Mouse (Mus musculus): ENCODE measurements at regions not wholly inside any gene's neighbourhood (a gene's known extent, or its start where the extent isn't known, plus 50 kb on each side); places are given as distances from the start of the nearest gene placed in this dataset.

GRCm38 (mm10) chr11:84724080-84724479 lies 95.2 kb downstream of the Mrm1 start:
- Histone ChIP-seq H3K4me3 (no peak overlapping the region), H3K27ac (peak overlapping the region; percentile 35; the same call in 1 of the 2 replicates), H3K27me3 (ENCODE audit: insufficient read depth, poor library complexity, severe bottlenecking) (peaks cover 50% of the 10 kb centered on the region), H3K36me3 (no peaks in the 10 kb centered on the region), H3K4me1 (replicated peaks) (peaks cover 43% of the 10 kb centered on the region), H3K9me3 (no peaks in the 10 kb centered on the region)
- WGBS, result 4% methylated on average over 18 of the region's 18 CpGs
- peak; percentile 71 for DNase-seq (ENCODE audit: low spot score)

- Histone ChIP-seq H3K27ac (peak overlapping the region; percentile 13; the same call in 1 of the 2 replicates), H3K27me3 (ENCODE audit: insufficient read depth, poor library complexity, severe bottlenecking) (peaks cover 48% of the 10 kb centered on the region), H3K4me3 (no peak overlapping the region), H3K9me3 (no peaks in the 10 kb centered on the region), H3K4me1 (replicated peaks) (peaks cover 38% of the 10 kb centered on the region), H3K36me3 (no peaks in the 10 kb centered on the region)
- 64% methylated on average over 12 of the region's 12 CpGs for WGBS
- no peak for DNase-seq (ENCODE audit: low spot score)
These were observed 96.6 kb downstream of the Mrm1 start for GRCm38 (mm10) chr11:84722658-84723201.

- H3K36me3 ChIP-seq, result no peaks in the 10 kb centered on the region
- DNase-seq (ENCODE audit: low spot score), result no peak
- H3K27ac ChIP-seq, result peak overlapping the region; percentile 13; the same call in 1 of the 2 replicates
- peaks cover 38% of the 10 kb centered on the region for H3K4me1 ChIP-seq (replicated peaks)
- WGBS, result 35% methylated on average over 3 of the region's 3 CpGs
- no peak overlapping the region for H3K4me3 ChIP-seq
- H3K27me3 ChIP-seq (ENCODE audit: insufficient read depth, poor library complexity, severe bottlenecking), result peaks cover 41% of the 10 kb centered on the region
- no peaks in the 10 kb centered on the region for H3K9me3 ChIP-seq
These were observed 97.3 kb downstream of the Mrm1 start for GRCm38 (mm10) chr11:84721979-84722378.

- Histone ChIP-seq H3K27ac (no peak overlapping the region), H3K4me1 (replicated peaks) (peaks cover 32% of the 10 kb centered on the region), H3K27me3 (ENCODE audit: insufficient read depth, poor library complexity, severe bottlenecking) (peaks cover 38% of the 10 kb centered on the region), H3K9me3 (no peaks in the 10 kb centered on the region), H3K36me3 (no peaks in the 10 kb centered on the region), H3K4me3 (no peak overlapping the region)
- no peak for DNase-seq (ENCODE audit: low spot score)
- 71% methylated on average over 2 of the region's 2 CpGs for WGBS
These were observed 98.2 kb downstream of the Mrm1 start for GRCm38 (mm10) chr11:84721150-84721549.

GRCm38 (mm10) chr11:84719781-84720180 lies 99.5 kb downstream of the Mrm1 start:
- Histone ChIP-seq H3K27me3 (ENCODE audit: insufficient read depth, poor library complexity, severe bottlenecking) (peaks cover 32% of the 10 kb centered on the region), H3K27ac (no peak overlapping the region), H3K9me3 (no peaks in the 10 kb centered on the region), H3K36me3 (no peaks in the 10 kb centered on the region), H3K4me3 (no peak overlapping the region), H3K4me1 (replicated peaks) (peaks cover 23% of the 10 kb centered on the region)
- no peak for DNase-seq (ENCODE audit: low spot score)
- 83% methylated on average over 1 of the region's 1 CpGs for whole genome bisulfite sequencing

GRCm38 (mm10) chr11:84712731-84713130 lies 106.6 kb downstream of the Mrm1 start:
- H3K27me3 ChIP-seq (ENCODE audit: insufficient read depth, poor library complexity, severe bottlenecking), result peaks cover 61% of the 10 kb centered on the region
- 89% methylated on average over 6 of the region's 6 CpGs for WGBS
- peaks cover 15% of the 10 kb centered on the region for H3K4me1 ChIP-seq (replicated peaks)

GRCm38 (mm10) chr11:84711886-84712285 lies 107.4 kb downstream of the Mrm1 start:
- Histone ChIP-seq H3K4me1 (replicated peaks) (peaks cover 23% of the 10 kb centered on the region), H3K27me3 (ENCODE audit: insufficient read depth, poor library complexity, severe bottlenecking) (peaks cover 70% of the 10 kb centered on the region), H3K36me3 (no peaks in the 10 kb centered on the region), H3K27ac (0 out of 2 replicates have a peak overlapping the region, but pooled peaks have one; percentile 29), H3K9me3 (no peaks in the 10 kb centered on the region), H3K4me3 (no peak overlapping the region)
- 42% methylated on average over 6 of the region's 6 CpGs for WGBS
- DNase-seq (ENCODE audit: low spot score), result no peak

More at GRCm38 (mm10) chr11:84712731-84713130, 106.6 kb downstream of the Mrm1 start:
- H3K36me3 ChIP-seq, result no peaks in the 10 kb centered on the region
- H3K9me3 ChIP-seq, result no peaks in the 10 kb centered on the region
- H3K4me3 ChIP-seq, result no peak overlapping the region
- H3K27ac ChIP-seq, result no peak overlapping the region
- no peak for DNase-seq (ENCODE audit: low spot score)

GRCm38 (mm10) chr11:84708222-84708730 lies 111.0 kb downstream of the Mrm1 start:
- Histone ChIP-seq H3K27ac (no peak overlapping the region), H3K27me3 (ENCODE audit: insufficient read depth, poor library complexity, severe bottlenecking) (peaks cover 86% of the 10 kb centered on the region), H3K36me3 (no peaks in the 10 kb centered on the region), H3K4me3 (no peak overlapping the region), H3K4me1 (replicated peaks) (peaks cover 33% of the 10 kb centered on the region), H3K9me3 (no peaks in the 10 kb centered on the region)
- WGBS, result 82% methylated on average over 10 of the region's 10 CpGs
- DNase-seq (ENCODE audit: low spot score), result no peak

- no peak for DNase-seq (ENCODE audit: low spot score)
- WGBS, result 7% methylated on average over 10 of the region's 10 CpGs
- peaks cover 86% of the 10 kb centered on the region for H3K27me3 ChIP-seq (ENCODE audit: insufficient read depth, poor library complexity, severe bottlenecking)
- peak overlapping the region; percentile 35 for H3K27ac ChIP-seq
- 0 out of 2 replicates have a peak overlapping the region, but pooled peaks have one; percentile 13 for H3K4me3 ChIP-seq
- peaks cover 34% of the 10 kb centered on the region for H3K4me1 ChIP-seq (replicated peaks)
- H3K36me3 ChIP-seq, result no peaks in the 10 kb centered on the region
- no peaks in the 10 kb centered on the region for H3K9me3 ChIP-seq
These were observed 111.5 kb downstream of the Mrm1 start for GRCm38 (mm10) chr11:84707772-84708171.

GRCm38 (mm10) chr11:84706692-84707091 lies 112.6 kb downstream of the Mrm1 start:
- Histone ChIP-seq H3K36me3 (no peaks in the 10 kb centered on the region), H3K27me3 (ENCODE audit: insufficient read depth, poor library complexity, severe bottlenecking) (peaks cover 83% of the 10 kb centered on the region), H3K9me3 (no peaks in the 10 kb centered on the region), H3K4me3 (no peak overlapping the region), H3K27ac (0 out of 2 replicates have a peak overlapping the region, but pooled peaks have one; percentile 24), H3K4me1 (replicated peaks) (peaks cover 38% of the 10 kb centered on the region)
- 50% methylated on average over 6 of the region's 6 CpGs for WGBS
- DNase-seq (ENCODE audit: low spot score), result no peak

- Histone ChIP-seq H3K4me1 (replicated peaks) (peaks cover 33% of the 10 kb centered on the region), H3K27me3 (ENCODE audit: insufficient read depth, poor library complexity, severe bottlenecking) (peaks cover 77% of the 10 kb centered on the region), H3K9me3 (no peaks in the 10 kb centered on the region), H3K4me3 (peak overlapping the region; percentile 39), H3K36me3 (no peaks in the 10 kb centered on the region), H3K27ac (peak overlapping the region; percentile 68)
- DNase-seq (ENCODE audit: low spot score), result peak; percentile 38
- 10% methylated on average over 28 of the region's 28 CpGs for WGBS
These were observed 117.8 kb downstream of the Mrm1 start for GRCm38 (mm10) chr11:84701319-84702175.

- 41% methylated on average over 5 of the region's 5 CpGs for WGBS
- Histone ChIP-seq H3K4me1 (replicated peaks) (peaks cover 26% of the 10 kb centered on the region), H3K27ac (no peak overlapping the region), H3K4me3 (no peak overlapping the region), H3K36me3 (no peaks in the 10 kb centered on the region), H3K27me3 (ENCODE audit: insufficient read depth, poor library complexity, severe bottlenecking) (peaks cover 71% of the 10 kb centered on the region), H3K9me3 (no peaks in the 10 kb centered on the region)
- no peak for DNase-seq (ENCODE audit: low spot score)
These were observed 121.8 kb downstream of the Mrm1 start for GRCm38 (mm10) chr11:84697521-84697920.

- WGBS, result 26% methylated on average over 10 of the region's 10 CpGs
- H3K4me3 ChIP-seq, result no peak overlapping the region
- 0 out of 2 replicates have a peak, but pooled peaks cover 6% of the 10 kb centered on the region for H3K9me3 ChIP-seq
- H3K36me3 ChIP-seq, result no peaks in the 10 kb centered on the region
- peaks cover 42% of the 10 kb centered on the region for H3K27me3 ChIP-seq (ENCODE audit: insufficient read depth, poor library complexity, severe bottlenecking)
- H3K4me1 ChIP-seq (replicated peaks), result peaks cover 32% of the 10 kb centered on the region
- no peak overlapping the region for H3K27ac ChIP-seq
- DNase-seq (ENCODE audit: low spot score), result no peak
These were observed 126.7 kb downstream of the Mrm1 start for GRCm38 (mm10) chr11:84692638-84693037.

Measured in hindbrain, embryonic 10.5 days (tissue).